Mouse (Mus musculus) myocyte (in vitro differentiated cells): ENCODE data around the gene Cers5. TPM values are rescaled to one million over a fixed set of nuclear protein-coding genes. Genes with fewer than 3 reads are reported as not detected.

Source experiments
- H3K27me3 ChIP-seq: one replicate; pipeline ENCODE4 v1.6.1; 2011; ENCODE audit not compliant: control insufficient read depth, insufficient read depth, insufficient read length
- H3K36me3 ChIP-seq: one replicate; pipeline ENCODE4 v1.6.1; 2011; ENCODE audit not compliant: control insufficient read depth, insufficient read depth
- H3K4me2 ChIP-seq: one replicate; pipeline ENCODE4 v1.6.1; 2011; ENCODE audit warnings: low read depth, control low read depth
- H3K4me3 ChIP-seq: one replicate; pipeline ENCODE4 v1.5.1; 2011; ENCODE audit warnings: mild to moderate bottlenecking, control low read depth, moderate library complexity
- H3K79me2 ChIP-seq: one replicate; pipeline ENCODE4 v1.6.1; 2011; ENCODE audit not compliant: control insufficient read depth, insufficient read depth
- H3ac ChIP-seq: one replicate; pipeline ENCODE4 v1.6.1; 2011; ENCODE audit not compliant: control insufficient read depth, insufficient read length
- CEBPB ChIP-seq: IDR thresholded peaks from 2 replicates; pipeline ENCODE4 v1.6.1; 2011; ENCODE audit warnings: mild to moderate bottlenecking, moderate library complexity; ENCODE audit not compliant: poor library complexity, insufficient read depth, severe bottlenecking
- E2F4 ChIP-seq: IDR thresholded peaks from one replicate; pipeline ENCODE4 v1.6.1; 2011; ENCODE audit warnings: mild to moderate bottlenecking, control low read depth, moderate library complexity; ENCODE audit not compliant: insufficient read depth
- MAX ChIP-seq: IDR thresholded peaks from one replicate; pipeline ENCODE4 v1.6.1; 2011; ENCODE audit warnings: low read depth, mild to moderate bottlenecking, control low read depth
- MYOD1 ChIP-seq, 3 experiments: IDR thresholded peaks; one replicate each; pipeline ENCODE4 v1.6.1; 2011; ENCODE audit warnings: control low read depth in 2 of 3, low read depth in 2 of 3, mild to moderate bottlenecking in 2 of 3, moderate library complexity in 1 of 3; ENCODE audit not compliant: insufficient read length in 2 of 3, control insufficient read depth in 1 of 3
- MYOG ChIP-seq, 3 experiments: IDR thresholded peaks; one replicate each; pipeline ENCODE4 v1.6.1; 2011; ENCODE audit warnings: control low read depth in 2 of 3, low read depth in 2 of 3, mild to moderate bottlenecking in 2 of 3; ENCODE audit not compliant: insufficient read length in 2 of 3, control insufficient read depth in 1 of 3, insufficient read depth in 1 of 3
- POLR2A ChIP-seq: IDR thresholded peaks from one replicate; pipeline ENCODE4 v1.6.1; 2011; ENCODE audit warnings: low read depth, mild to moderate bottlenecking, control low read depth, moderate library complexity; ENCODE audit not compliant: insufficient read length
- POLR2AphosphoS2 ChIP-seq: IDR thresholded peaks from one replicate; pipeline ENCODE4 v1.6.1; 2011; ENCODE audit warnings: low read depth, control low read depth; ENCODE audit not compliant: insufficient read length
- REST ChIP-seq: IDR thresholded peaks from one replicate; pipeline ENCODE4 v1.6.1; 2011; ENCODE audit warnings: mild to moderate bottlenecking, control low read depth, moderate library complexity; ENCODE audit not compliant: insufficient read depth, insufficient read length
- SRF ChIP-seq: IDR thresholded peaks from one replicate; pipeline ENCODE4 v1.6.1; 2011; ENCODE audit warnings: low read depth; ENCODE audit not compliant: control insufficient read depth, insufficient read length
- TCF12 ChIP-seq: IDR thresholded peaks from one replicate; pipeline ENCODE4 v1.6.1; 2011; ENCODE audit warnings: mild to moderate bottlenecking, control low read depth; ENCODE audit not compliant: poor library complexity, insufficient read depth, severe bottlenecking
- TCF3 ChIP-seq: IDR thresholded peaks from one replicate; pipeline ENCODE4 v1.6.1; 2011; ENCODE audit warnings: low read depth, control low read depth; ENCODE audit not compliant: insufficient read length
- USF1 ChIP-seq: IDR thresholded peaks from one replicate; pipeline ENCODE4 v1.6.1; 2011; ENCODE audit warnings: low read depth, mild to moderate bottlenecking, control low read depth, moderate library complexity
- polyA plus RNA-seq: library from polyadenylated mRNA; unstranded; fragments of >200 nt; fragmentation: generic; extraction: Trizol; gene quantifications from one replicate; pipeline ENCODE4 v1.2.1, GENCODE M21; 2012; ENCODE audit warnings: missing spikeins

Cers5 gene
- polyA plus RNA-seq, 1 experiment, result 68.6 TPM

DNA sequence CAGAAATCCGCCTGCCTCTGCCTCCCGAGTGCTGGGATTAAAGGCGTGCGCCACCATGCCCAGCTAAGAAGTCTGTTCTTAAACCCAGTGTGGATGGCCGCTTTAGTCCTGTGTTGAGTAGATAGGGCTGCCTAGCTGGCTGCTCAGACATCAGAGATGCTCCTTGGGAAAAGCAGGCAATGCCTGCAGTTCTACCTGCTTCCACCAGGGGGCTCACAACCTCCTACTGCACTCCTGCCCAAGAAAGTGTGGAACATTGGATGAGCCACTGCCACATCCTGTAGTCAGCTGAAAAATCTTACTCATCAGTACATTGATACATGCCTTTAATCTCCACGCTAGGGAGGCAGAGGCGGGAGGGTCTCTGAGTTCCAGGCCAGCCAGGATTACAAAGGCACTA lies 57.8 kb downstream of the Cers5 start:
- TF ChIP-seq E2F4, result no peak
- TF ChIP-seq POLR2A, result no peak
- no peak for TF ChIP-seq MYOD1 (IDR thresholded peaks at IDR 0.05; ENCODE audit: control insufficient read depth in 1 of 3, insufficient read length in 2 of 3, low read depth in 2 of 3)
- no peak for TF ChIP-seq SRF
- no peak for TF ChIP-seq MYOG (IDR thresholded peaks at IDR 0.05; ENCODE audit: control insufficient read depth in 1 of 3, insufficient read depth in 1 of 3, insufficient read length in 2 of 3, low read depth in 2 of 3)
- no peak for TF ChIP-seq MAX
- no peak for TF ChIP-seq POLR2AphosphoS2
- no peak for TF ChIP-seq CEBPB
- Histone ChIP-seq H3K4me2 (no peak overlapping the region), H3K36me3 (peaks cover 31% of the 10 kb centered on the region)

DNA sequence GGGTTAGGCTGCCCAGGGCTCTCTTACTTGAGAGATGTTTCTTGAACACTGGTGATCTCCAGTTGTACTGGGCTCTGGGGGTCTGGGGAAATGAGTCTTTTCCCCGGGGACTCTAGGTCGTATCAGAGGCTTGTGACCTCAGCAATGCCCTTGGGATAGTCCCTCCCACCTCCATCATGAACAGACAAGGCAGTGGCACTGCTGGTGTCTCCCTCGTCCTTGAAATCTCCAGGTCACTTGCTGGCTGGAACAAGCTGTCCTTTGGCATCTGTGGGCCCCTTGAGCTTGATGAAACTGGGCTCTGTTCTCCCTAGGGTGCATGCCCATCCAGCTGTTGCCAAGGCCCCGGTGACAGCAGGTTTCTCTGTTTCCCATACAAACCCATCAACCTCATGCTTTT lies 58.5 kb downstream of the Cers5 start:
- H3K4me2 ChIP-seq, result no peak overlapping the region
- no peak for TF ChIP-seq E2F4
- no peak for TF ChIP-seq TCF3
- no peak for TF ChIP-seq MYOG (IDR thresholded peaks at IDR 0.05; ENCODE audit: control insufficient read depth in 1 of 3, insufficient read depth in 1 of 3, insufficient read length in 2 of 3, low read depth in 2 of 3)
- TF ChIP-seq POLR2A, result no peak
- no peak for TF ChIP-seq USF1
- TF ChIP-seq SRF, result no peak
- TF ChIP-seq TCF12, result no peak
- TF ChIP-seq MYOD1 (IDR thresholded peaks at IDR 0.05; ENCODE audit: control insufficient read depth in 1 of 3, insufficient read length in 2 of 3, low read depth in 2 of 3), result no peak
- TF ChIP-seq MAX, result no peak
- TF ChIP-seq CEBPB, result no peak
- TF ChIP-seq POLR2AphosphoS2, result no peak
- no peak for TF ChIP-seq REST
- no peak overlapping the region for H3K4me3 ChIP-seq
- no peaks in the 10 kb centered on the region for H3K27me3 ChIP-seq
- no peaks in the 10 kb centered on the region for H3K79me2 ChIP-seq
- H3K36me3 ChIP-seq, result peaks cover 38% of the 10 kb centered on the region
- no peak overlapping the region for H3ac ChIP-seq

More for the DNA sequence above, 57.8 kb downstream of the Cers5 start:
- H3K4me3 ChIP-seq, result no peak overlapping the region
- no peaks in the 10 kb centered on the region for H3K27me3 ChIP-seq
- no peaks in the 10 kb centered on the region for H3K79me2 ChIP-seq
- no peak overlapping the region for H3ac ChIP-seq

- Histone ChIP-seq H3K4me2 (no peak overlapping the region), H3K4me3 (no peak overlapping the region), H3K79me2 (no peaks in the 10 kb centered on the region), H3K36me3 (peaks cover 44% of the 10 kb centered on the region), H3K27me3 (no peaks in the 10 kb centered on the region), H3ac (no peak overlapping the region)
- no peak for TF ChIP-seq MYOG (IDR thresholded peaks at IDR 0.05; ENCODE audit: control insufficient read depth in 1 of 3, insufficient read depth in 1 of 3, insufficient read length in 2 of 3, low read depth in 2 of 3)
- TF ChIP-seq SRF, result no peak
- no peak for TF ChIP-seq TCF3
- TF ChIP-seq USF1, result no peak
- TF ChIP-seq MYOD1 (IDR thresholded peaks at IDR 0.05; ENCODE audit: control insufficient read depth in 1 of 3, insufficient read length in 2 of 3, low read depth in 2 of 3), result no peak
- TF ChIP-seq E2F4, result no peak
- no peak for TF ChIP-seq REST
- TF ChIP-seq CEBPB, result no peak
- no peak for TF ChIP-seq MAX
- TF ChIP-seq POLR2A, result no peak
Measured at GRCm38 (mm10) chr15:99713569-99713968, 59.1 kb downstream of the Cers5 start.

DNA sequence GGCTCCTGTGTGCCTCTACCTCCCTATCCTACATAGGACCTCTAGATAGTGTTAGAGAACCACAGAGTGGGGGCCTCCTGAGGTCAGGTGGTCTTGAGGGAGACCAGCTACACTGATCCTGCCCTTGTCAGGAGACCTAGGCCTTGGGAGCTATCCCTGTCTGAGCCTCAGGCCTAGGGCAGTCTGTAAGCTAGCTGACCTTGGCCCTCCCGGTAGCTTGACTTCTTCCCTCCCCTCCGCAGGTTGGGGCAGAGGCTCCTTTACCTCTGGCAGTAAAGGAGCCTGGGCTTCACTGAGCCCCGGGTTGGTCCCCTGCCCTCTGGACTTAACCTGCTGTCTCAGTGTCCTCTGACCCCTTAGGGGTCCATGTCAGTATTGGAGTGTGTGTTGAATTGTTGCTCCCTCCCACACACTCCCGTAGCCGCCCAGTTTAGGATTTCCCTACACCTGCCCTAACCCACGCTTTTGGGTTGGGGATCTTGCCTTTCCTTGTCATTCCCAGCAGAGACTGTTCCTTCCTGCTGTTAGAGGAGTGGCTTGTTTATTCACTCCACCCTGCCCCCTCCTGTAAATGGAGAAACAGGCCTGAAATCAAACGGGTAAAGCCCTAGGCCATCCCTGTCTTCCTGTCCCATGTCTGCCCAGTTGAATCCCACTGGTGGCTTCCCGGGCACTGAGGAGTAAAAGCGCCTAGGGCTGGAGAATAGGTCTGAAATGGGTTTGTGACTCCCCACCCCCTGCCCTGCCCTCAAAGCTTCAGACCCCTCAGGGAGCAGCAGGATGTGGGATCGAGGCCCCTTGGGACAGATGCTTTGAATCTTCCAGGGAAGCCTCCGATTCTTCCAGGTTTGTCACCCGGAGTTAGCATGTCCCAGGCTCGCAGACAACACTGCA lies 59.8 kb downstream of the Cers5 start:
- H3K4me3 ChIP-seq, result no peak overlapping the region
- no peaks in the 10 kb centered on the region for H3K27me3 ChIP-seq
- H3K36me3 ChIP-seq, result peaks cover 45% of the 10 kb centered on the region
- TF ChIP-seq POLR2AphosphoS2 (no peak), SRF (no peak), MYOD1 (IDR thresholded peaks at IDR 0.05; ENCODE audit: control insufficient read depth in 1 of 3, insufficient read length in 2 of 3, low read depth in 2 of 3) (no peak)
- no peak overlapping the region for H3K4me2 ChIP-seq
- no peak overlapping the region for H3ac ChIP-seq
- no peaks in the 10 kb centered on the region for H3K79me2 ChIP-seq

GRCm38 (mm10) chr15:99711491-99711890 lies 61.2 kb downstream of the Cers5 start:
- no peak overlapping the region for H3ac ChIP-seq
- H3K27me3 ChIP-seq, result no peaks in the 10 kb centered on the region
- no peak for TF ChIP-seq MYOD1 (IDR thresholded peaks at IDR 0.05; ENCODE audit: control insufficient read depth in 1 of 3, insufficient read length in 2 of 3, low read depth in 2 of 3)
- no peak for TF ChIP-seq POLR2A
- TF ChIP-seq REST, result no peak
- no peak for TF ChIP-seq POLR2AphosphoS2
- TF ChIP-seq TCF3, result no peak
- TF ChIP-seq CEBPB, result no peak
- TF ChIP-seq TCF12, result no peak
- TF ChIP-seq USF1, result no peak
- no peak for TF ChIP-seq MAX
- no peak for TF ChIP-seq SRF
- TF ChIP-seq MYOG (IDR thresholded peaks at IDR 0.05; ENCODE audit: control insufficient read depth in 1 of 3, insufficient read depth in 1 of 3, insufficient read length in 2 of 3, low read depth in 2 of 3), result no peak
- no peak for TF ChIP-seq E2F4
- H3K4me3 ChIP-seq, result no peak overlapping the region
- peaks cover 54% of the 10 kb centered on the region for H3K36me3 ChIP-seq
- no peaks in the 10 kb centered on the region for H3K79me2 ChIP-seq
- no peak overlapping the region for H3K4me2 ChIP-seq
